Mouse (Mus musculus): ENCODE results near the gene Ankrd6. TPM values are rescaled to one million over a fixed set of nuclear protein-coding genes. Genes with fewer than 3 reads are reported as not detected.

Gene Ankrd6
- total and polyA plus RNA-seq, 3 experiments = 1.1 to 4.9 (median 4.1) TPM

GRCm38 (mm10) chr4:32855580-32855979 is 95.1 kb downstream of the Ankrd6 start:
- WGBS = 64% methylated on average over 9 of the region's 9 CpGs
- Histone ChIP-seq H3K27me3 (ENCODE audit: control insufficient read depth, insufficient read depth, low read length) (no peaks in the 10 kb centered on the region), H3K27ac (no peak overlapping the region), H3K9ac (ENCODE audit: low read depth, low read length) (no peak overlapping the region), H3K36me3 (ENCODE audit: control insufficient read depth, insufficient read depth, low read length) (no peaks in the 10 kb centered on the region), H3K4me1 (ENCODE audit: control insufficient read depth, insufficient read depth, low read length) (no peaks in the 10 kb centered on the region), H3K79me2 (replicated peaks; ENCODE audit: control insufficient read depth, insufficient read depth, low read length) (no peaks in the 10 kb centered on the region), H3K4me3 (no peak overlapping the region)
- intact Hi-C loops (cut with DNase I) = no loop called here
- TF ChIP-seq POLR2A (IDR thresholded peaks at IDR 0.05; ENCODE audit: insufficient read depth, low read depth, low read length) (no peak), EP300 (IDR thresholded peaks at IDR 0.05; ENCODE audit: insufficient read depth, low read depth, low read length) (no peak), CTCF (IDR thresholded peaks at IDR 0.05) (no peak)
- no peak for DNase-seq

DNA sequence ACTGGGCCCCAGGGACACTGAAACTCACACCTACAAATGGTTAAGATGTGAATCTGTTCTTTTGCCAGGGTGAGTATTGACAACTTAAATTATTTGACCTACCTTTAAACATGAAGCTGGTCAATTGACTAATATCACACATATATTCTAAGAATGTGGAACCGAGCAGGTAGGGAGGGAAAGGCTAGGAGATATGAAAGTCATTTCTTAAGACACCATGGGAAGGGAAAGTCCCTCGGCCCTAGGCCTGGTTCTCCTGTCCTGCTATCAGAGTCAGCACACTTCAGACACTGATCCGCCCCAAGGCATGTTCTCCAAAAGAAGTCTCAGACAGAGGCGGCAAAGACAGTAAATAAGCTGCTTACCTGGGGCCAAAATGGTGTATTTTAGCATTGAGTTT is 95.7 kb downstream of the Ankrd6 start:
- WGBS = 86% methylated on average over 4 of the region's 4 CpGs
- Histone ChIP-seq H3K4me1 (ENCODE audit: control insufficient read depth, insufficient read depth, low read length) (no peaks in the 10 kb centered on the region), H3K9ac (ENCODE audit: low read depth, low read length) (no peak overlapping the region), H3K27ac (no peak overlapping the region), H3K79me2 (replicated peaks; ENCODE audit: control insufficient read depth, insufficient read depth, low read length) (no peaks in the 10 kb centered on the region), H3K27me3 (ENCODE audit: control insufficient read depth, insufficient read depth, low read length) (no peaks in the 10 kb centered on the region), H3K36me3 (ENCODE audit: control insufficient read depth, insufficient read depth, low read length) (no peaks in the 10 kb centered on the region), H3K4me3 (no peak overlapping the region)
- DNase-seq = no peak
- TF ChIP-seq EP300 (IDR thresholded peaks at IDR 0.05; ENCODE audit: insufficient read depth, low read depth, low read length) = no peak
- no peak for TF ChIP-seq POLR2A (IDR thresholded peaks at IDR 0.05; ENCODE audit: insufficient read depth, low read depth, low read length)
- no peak for TF ChIP-seq CTCF (IDR thresholded peaks at IDR 0.05)
- intact Hi-C loops (cut with DNase I) = no loop called here

DNA sequence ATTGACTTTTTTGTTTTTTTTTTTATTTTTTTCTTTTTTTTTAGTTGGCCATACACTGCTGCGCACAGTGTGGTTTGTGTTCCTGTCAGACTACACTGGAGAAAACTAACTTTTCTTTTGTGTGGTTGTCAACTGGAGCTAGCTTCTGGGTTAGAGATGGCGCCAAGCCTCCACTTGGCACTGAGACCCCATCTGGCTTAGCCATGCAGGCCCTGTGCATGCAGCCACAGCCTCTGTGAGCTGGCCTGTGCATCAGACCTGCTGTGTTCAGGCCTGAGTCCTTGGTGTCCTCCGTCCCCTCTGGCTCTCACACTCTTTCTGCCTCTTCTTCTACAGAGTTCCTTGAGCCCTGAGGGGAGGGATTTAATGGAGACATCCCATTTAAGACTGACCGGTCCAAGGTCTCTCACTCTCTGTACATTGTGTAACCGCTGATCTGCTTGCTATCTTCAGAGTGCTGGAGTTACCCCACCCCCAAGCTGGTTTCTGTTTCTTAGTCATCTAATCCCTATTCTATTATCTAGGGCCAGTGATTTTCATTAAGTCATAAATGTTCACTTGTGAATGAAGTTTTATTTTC is 96.9 kb downstream of the Ankrd6 start:
- intact Hi-C loops (cut with DNase I) = no loop called here
- no peak overlapping the region for H3K4me3 ChIP-seq
- no peaks in the 10 kb centered on the region for H3K36me3 ChIP-seq (ENCODE audit: control insufficient read depth, insufficient read depth, low read length)
- no peaks in the 10 kb centered on the region for H3K27me3 ChIP-seq (ENCODE audit: control insufficient read depth, insufficient read depth, low read length)
- no peaks in the 10 kb centered on the region for H3K79me2 ChIP-seq (replicated peaks; ENCODE audit: control insufficient read depth, insufficient read depth, low read length)
- H3K4me1 ChIP-seq (ENCODE audit: control insufficient read depth, insufficient read depth, low read length) = no peaks in the 10 kb centered on the region
- no peak overlapping the region for H3K27ac ChIP-seq
- DNase-seq = no peak
- no peak overlapping the region for H3K9ac ChIP-seq (ENCODE audit: low read depth, low read length)
- WGBS = 87% methylated on average over 5 of the region's 5 CpGs
- TF ChIP-seq EP300 (IDR thresholded peaks at IDR 0.05; ENCODE audit: insufficient read depth, low read depth, low read length) = no peak
- no peak for TF ChIP-seq CTCF (IDR thresholded peaks at IDR 0.05)
- no peak for TF ChIP-seq POLR2A (IDR thresholded peaks at IDR 0.05; ENCODE audit: insufficient read depth, low read depth, low read length)

DNA sequence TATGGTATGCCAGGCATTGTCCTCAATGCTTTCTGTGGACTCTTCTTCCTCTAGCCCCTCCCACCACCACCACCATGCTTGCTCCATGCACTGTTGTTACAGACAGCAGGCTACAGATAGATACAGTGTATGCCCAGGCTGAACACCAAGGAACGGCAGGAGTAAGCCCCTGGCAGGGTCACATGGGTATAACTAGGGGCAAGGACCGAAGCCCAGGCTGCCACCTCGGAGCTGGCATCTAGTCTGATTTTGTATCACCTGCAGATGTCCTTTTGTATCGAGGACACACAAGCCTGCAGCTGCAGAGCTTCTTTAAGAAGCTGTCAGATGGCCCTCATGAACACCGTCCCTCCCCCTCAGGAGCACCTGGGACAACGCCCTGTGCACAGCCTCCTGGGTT is 97.8 kb downstream of the Ankrd6 start:
- Histone ChIP-seq H3K79me2 (replicated peaks; ENCODE audit: control insufficient read depth, insufficient read depth, low read length) (no peaks in the 10 kb centered on the region), H3K9ac (ENCODE audit: low read depth, low read length) (no peak overlapping the region), H3K4me1 (ENCODE audit: control insufficient read depth, insufficient read depth, low read length) (no peaks in the 10 kb centered on the region), H3K36me3 (ENCODE audit: control insufficient read depth, insufficient read depth, low read length) (no peaks in the 10 kb centered on the region), H3K27ac (no peak overlapping the region), H3K4me3 (no peak overlapping the region), H3K27me3 (ENCODE audit: control insufficient read depth, insufficient read depth, low read length) (no peaks in the 10 kb centered on the region)
- WGBS = 85% methylated on average over 6 of the region's 6 CpGs
- DNase-seq = no peak
- no peak for TF ChIP-seq POLR2A (IDR thresholded peaks at IDR 0.05; ENCODE audit: insufficient read depth, low read depth, low read length)
- TF ChIP-seq EP300 (IDR thresholded peaks at IDR 0.05; ENCODE audit: insufficient read depth, low read depth, low read length) = no peak
- no peak for TF ChIP-seq CTCF (IDR thresholded peaks at IDR 0.05)
- intact Hi-C loops (cut with DNase I) = no loop called here

GRCm38 (mm10) chr4:32852294-32852693 is 98.3 kb downstream of the Ankrd6 start:
- H3K36me3 ChIP-seq (ENCODE audit: control insufficient read depth, insufficient read depth, low read length) = no peaks in the 10 kb centered on the region
- H3K79me2 ChIP-seq (replicated peaks; ENCODE audit: control insufficient read depth, insufficient read depth, low read length) = no peaks in the 10 kb centered on the region
- intact Hi-C loops (cut with DNase I) = no loop called here
- H3K4me3 ChIP-seq = no peak overlapping the region
- TF ChIP-seq EP300 (IDR thresholded peaks at IDR 0.05; ENCODE audit: insufficient read depth, low read depth, low read length) (no peak), CTCF (IDR thresholded peaks at IDR 0.05) (no peak), POLR2A (IDR thresholded peaks at IDR 0.05; ENCODE audit: insufficient read depth, low read depth, low read length) (no peak)
- H3K27ac ChIP-seq = no peak overlapping the region
- H3K27me3 ChIP-seq (ENCODE audit: control insufficient read depth, insufficient read depth, low read length) = no peaks in the 10 kb centered on the region
- no peak overlapping the region for H3K9ac ChIP-seq (ENCODE audit: low read depth, low read length)
- no peaks in the 10 kb centered on the region for H3K4me1 ChIP-seq (ENCODE audit: control insufficient read depth, insufficient read depth, low read length)
- no peak for DNase-seq
- WGBS = 87% methylated on average over 8 of the region's 8 CpGs

- no peaks in the 10 kb centered on the region for H3K4me1 ChIP-seq (ENCODE audit: control insufficient read depth, insufficient read depth, low read length)
- H3K4me3 ChIP-seq = no peak overlapping the region
- H3K36me3 ChIP-seq (ENCODE audit: control insufficient read depth, insufficient read depth, low read length) = no peaks in the 10 kb centered on the region
- no peak overlapping the region for H3K27ac ChIP-seq
- DNase-seq = no peak
- no peak overlapping the region for H3K9ac ChIP-seq (ENCODE audit: low read depth, low read length)
- H3K27me3 ChIP-seq (ENCODE audit: control insufficient read depth, insufficient read depth, low read length) = no peaks in the 10 kb centered on the region
- intact Hi-C loops (cut with DNase I) = no loop called here
- WGBS = 91% methylated on average over 3 of the region's 3 CpGs
- no peak for TF ChIP-seq EP300 (IDR thresholded peaks at IDR 0.05; ENCODE audit: insufficient read depth, low read depth, low read length)
- no peak for TF ChIP-seq POLR2A (IDR thresholded peaks at IDR 0.05; ENCODE audit: insufficient read depth, low read depth, low read length)
- TF ChIP-seq CTCF (IDR thresholded peaks at IDR 0.05) = no peak
- H3K79me2 ChIP-seq (replicated peaks; ENCODE audit: control insufficient read depth, insufficient read depth, low read length) = no peaks in the 10 kb centered on the region
Measured at GRCm38 (mm10) chr4:32838401-32838800, 112.2 kb downstream of the Ankrd6 start.
